Mouse (Mus musculus) skeletal muscle tissue, adult 2 months (tissue): ENCODE measurements around the gene Il10rb.

Experiments
- DNase-seq: peaks from one replicate; pipeline ENCODE4 v3.0.0-alpha.2; 2012; ENCODE audit warnings: low read depth, low spot score

Il10rb gene

DNA sequence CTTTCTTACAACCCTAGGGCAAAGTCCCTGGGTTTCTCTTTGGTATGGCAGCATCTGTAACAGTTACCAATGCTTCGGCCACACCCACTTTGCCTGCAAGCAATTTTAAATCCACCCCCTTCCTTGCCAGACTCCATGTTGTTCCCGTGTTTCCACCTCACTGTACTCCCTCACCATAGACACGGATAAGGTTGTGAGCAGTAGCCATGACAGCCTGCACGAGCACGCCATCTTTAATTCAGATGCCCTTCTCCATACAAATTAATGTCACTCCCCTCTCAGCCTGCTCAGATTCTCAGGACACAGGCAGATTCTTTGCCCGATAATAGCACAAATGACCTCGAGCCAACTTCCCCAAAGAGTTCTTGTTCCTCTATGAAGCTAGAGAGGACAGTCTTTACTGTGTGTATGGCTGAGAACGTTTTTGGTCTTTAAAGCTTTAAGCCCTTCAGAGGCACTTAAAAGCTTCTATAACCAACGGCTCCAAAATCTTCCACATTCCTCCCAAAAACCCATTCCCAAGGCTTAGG lies 23.6 kb upstream of the Il10rb start:
- DNase-seq: no peak

DNA sequence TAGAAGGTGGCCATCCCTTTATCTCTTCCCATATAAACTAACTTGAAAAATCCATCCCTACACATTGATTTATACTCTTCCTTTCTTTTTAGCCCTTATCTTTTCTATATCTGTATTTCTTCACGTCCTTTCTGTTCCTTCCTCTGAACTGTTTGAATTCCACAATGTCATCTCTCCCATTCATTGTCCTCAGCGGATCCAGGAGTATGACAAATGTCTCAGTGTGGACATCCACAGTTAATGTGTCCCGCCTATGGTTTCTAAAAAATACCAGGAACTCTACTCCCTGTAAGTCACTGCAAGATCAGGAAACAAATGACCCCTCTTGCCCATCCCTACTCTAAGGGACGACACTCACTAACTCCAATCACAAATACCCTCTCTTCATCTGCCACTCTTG lies 21.7 kb upstream of the Il10rb start:
- DNase-seq: no peak

DNA sequence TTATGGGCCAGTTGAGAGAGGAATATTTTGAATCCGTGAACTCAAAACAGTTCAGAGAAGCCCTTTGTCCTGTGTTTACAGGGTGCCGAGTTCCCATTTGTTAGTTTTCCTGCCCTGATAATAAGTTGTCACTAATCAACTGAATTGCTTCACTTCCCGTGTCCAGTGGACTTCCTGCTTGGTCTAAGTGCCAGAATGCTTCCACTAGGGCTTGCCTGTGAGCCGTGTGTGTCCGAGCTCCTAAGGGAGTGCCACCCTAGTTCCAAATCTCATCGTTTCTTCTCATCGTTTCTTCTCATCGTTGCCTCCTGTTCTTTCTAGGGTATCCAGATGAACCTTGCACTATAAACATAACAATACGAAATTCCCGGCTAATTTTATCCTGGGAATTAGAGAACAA lies 20.3 kb upstream of the Il10rb start:
- no peak for DNase-seq

DNA sequence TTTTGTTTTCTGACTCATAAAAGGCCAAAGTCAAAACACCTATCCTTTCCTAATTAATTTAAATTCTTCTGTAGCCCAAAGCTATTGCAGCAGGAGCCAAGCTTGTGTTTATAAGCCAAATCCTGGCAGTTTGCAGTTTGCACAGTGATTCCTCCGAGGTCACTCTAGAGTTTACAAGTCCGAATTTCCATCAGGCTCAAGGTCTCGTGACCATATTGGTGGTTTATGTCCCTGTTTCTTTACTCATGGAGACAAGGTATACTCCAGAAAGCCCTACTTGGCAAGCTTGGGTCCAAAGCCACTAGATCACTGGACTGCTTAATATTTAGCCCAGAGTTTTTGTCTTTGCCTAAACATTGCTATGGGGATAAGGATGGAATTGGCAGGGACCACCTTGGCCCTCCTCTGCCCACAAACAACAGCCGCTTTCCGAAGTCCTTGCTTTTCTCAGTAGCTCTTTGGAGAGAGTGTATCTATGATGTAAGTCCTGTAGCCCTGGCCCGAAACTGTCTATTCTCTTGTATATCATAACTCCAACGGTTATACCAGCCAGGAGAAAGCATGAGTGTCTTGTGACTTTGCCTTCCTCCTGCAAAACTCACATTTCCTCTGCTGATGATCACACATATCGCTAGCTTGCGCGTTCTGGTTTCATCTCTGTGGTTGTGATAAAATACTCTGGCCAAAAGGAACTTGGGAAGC lies 19.4 kb upstream of the Il10rb start:
- no peak for DNase-seq

DNA sequence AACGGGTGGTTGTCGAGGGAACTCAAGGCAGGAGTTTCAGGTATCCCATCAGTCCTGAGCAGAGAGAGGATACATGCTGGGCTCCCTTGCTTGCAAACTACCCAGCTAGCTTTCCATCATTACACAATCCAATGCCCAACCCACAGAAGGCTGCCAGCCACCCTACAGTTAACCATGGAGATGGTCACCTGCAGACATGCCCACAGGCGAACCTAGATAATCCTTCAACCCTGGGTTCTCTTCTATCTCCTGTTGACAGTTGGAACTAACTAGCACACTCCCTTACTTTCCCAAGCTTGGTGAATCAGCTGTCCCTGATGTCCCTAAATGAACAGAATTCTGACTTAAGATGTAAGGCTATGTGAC lies 18.9 kb upstream of the Il10rb start:
- DNase-seq: no peak

DNA sequence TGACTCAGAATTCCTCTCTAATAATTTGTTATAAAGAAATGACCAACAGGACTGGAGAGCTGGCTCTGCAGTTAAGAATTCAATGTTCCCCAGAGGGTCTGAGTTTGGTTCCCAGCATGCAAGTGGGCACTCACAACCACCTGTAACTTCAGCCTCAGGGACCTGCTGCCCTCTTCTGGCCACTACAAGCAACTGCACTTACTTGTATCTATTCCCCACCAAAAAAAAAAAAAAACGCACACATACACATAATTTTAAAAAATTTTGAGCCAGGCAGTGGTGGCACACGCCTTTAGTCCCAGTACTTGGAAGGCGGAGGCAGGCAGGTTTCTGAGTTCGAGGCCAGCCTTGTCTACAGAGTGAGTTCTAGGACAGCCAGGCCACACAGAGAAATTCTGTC lies 15.9 kb upstream of the Il10rb start:
- no peak for DNase-seq

DNA sequence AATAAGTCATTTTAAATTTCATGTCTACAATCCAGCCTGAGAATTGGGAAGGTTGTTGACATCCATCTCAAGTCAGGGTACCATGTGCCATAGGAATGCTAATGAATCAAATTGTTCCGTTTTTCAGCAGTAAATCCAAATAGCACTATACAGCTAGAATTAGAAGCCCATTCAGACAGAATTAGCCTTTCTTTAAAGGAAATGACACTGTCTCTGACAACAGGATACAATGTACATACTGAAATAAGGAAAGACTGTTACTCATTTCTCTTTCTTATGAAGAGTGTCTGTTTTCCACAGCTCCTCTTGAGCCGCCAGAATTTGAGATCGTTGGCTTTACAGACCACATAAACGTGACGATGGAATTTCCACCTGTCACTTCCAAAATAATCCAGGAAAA lies 14.5 kb upstream of the Il10rb start, which contains the start of gene Gm21970:
TSS of gene Gm21970 (plus strand) at position 301 of the 400 bp plus-strand sequence.
- DNase-seq: no peak

DNA sequence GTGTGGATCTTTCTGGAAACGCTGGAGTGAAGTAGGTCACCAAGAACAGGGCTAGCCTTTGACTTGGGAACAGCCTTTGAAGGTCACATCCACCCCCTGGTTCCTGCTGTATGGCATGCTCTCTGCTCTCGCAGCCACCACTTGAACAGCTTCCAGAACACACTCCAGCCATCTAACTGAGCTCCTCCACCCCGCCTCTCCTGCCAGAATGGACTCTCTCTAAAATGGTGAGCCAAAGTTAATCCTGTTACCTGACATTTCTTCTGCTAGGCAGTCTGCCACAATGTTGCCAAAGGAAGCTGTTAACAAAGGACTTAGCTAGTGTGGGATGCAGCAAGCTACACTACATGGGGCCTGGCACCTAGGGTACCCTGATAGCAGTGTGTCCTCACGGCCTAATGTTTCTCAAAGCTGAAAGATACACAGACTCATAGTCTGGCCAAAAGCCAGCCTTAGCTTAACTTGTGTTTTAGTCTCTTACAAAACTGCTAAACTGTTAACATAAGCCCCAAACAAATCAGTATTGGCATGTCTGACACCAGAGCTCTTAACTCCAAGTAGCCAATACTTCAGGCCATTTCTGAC lies 11.0 kb upstream of the Il10rb start:
- no peak for DNase-seq

DNA sequence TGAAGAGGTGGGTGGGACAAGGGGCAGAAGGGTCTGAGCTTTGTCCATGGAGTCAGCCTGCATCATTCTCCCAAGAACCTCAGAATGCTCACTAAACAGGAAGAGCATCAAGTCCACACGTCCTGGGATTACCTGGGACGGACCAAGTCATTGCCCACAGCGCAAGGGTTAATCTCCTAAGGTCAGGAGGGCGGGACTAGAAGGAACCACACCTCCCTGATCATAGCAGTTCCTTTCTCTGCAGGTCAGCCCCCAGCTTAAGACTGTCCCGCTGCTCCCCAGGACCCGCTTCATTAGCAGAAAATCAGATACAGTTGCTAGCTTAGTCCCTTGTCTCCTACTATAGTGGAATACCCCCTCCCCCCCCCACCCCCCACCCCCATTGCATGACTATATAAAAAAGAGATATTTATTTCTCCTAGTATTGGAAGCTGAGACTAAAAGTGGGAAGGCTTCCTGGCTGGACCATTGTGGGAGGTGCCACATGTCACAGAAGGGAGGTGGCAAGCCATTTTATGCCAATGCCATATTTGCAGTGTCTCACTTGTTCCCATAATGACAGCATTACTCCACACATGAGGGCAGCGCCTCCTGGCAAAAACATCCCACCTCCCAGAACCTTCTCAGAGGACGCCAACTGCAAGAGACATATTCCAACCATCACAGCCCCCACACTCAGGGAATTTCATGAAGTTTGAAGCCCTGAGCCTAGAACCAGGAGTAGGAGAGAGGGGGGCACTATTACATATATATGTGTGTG lies 10.2 kb upstream of the Il10rb start:
- DNase-seq: no peak

DNA sequence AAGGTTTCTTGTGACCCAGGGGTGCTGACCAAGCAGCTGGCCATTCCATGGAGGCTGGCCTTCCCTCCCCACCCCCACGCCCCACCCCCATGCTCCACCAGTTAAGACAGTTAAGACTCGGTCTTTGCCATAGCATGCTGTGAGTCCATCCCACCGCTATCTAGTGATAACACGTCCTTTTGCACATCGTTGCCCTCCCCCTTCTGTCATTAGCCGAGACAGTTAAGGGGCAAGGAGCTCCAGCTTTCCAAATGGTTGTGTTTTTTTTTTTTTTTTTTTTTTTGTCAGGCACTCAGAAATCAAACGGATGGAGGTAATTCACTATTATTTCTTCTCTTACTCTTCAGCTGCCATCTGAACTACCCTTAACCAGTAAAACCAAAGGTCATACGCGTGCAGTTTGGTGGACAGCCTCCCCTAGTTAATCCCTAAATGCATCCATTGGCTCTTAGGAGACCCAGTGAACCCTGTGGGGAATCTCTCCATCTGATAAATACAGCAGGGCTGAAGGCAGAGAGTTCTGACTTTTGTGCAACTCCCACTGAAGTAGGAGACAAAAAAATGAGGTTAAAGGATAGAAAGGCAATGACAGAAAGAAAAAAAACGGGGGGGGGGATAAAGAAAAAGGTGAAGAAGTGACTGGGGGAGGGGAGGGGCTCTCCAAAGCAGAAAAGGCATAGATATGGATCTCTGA lies 9.0 kb upstream of the Il10rb start:
- no peak for DNase-seq

DNA sequence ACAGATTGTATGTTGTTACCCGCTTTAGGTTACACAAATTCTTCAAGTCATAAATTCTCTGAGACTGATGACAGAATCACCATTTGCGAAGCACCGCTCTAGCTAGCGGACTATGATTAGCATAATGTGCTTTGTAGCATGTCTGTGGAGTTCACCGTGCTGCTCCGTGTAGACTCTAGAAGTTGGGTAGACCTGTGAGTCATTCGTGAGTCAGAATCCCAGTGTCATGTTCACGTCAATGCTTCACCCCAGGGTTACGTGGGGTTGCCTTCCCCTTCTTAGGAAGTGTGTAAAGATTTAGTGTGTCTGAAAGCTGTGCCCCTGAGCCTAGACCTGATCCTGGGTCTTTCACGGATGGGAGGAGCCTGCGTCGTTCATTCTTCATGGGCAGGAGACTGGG lies 7.9 kb upstream of the Il10rb start:
- no peak for DNase-seq

DNA sequence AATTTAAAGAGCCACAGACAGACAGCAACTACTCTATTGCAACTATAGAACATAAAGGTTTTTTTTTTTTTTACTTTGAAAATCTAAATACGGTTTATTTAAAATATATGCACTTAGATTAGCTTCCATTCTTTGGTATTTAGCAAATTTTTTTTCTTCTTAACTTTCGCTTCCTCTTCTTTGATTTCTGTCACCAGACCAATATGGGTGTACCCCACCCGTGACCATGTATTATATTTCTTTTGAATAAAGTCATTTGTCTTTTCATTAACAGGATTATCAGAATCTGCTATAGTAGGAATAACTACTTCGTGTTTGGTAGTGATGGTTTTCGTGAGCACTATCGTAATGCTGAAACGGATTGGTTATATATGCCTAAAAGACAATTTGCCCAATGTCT lies 7.0 kb upstream of the Il10rb start:
- DNase-seq: no peak

DNA sequence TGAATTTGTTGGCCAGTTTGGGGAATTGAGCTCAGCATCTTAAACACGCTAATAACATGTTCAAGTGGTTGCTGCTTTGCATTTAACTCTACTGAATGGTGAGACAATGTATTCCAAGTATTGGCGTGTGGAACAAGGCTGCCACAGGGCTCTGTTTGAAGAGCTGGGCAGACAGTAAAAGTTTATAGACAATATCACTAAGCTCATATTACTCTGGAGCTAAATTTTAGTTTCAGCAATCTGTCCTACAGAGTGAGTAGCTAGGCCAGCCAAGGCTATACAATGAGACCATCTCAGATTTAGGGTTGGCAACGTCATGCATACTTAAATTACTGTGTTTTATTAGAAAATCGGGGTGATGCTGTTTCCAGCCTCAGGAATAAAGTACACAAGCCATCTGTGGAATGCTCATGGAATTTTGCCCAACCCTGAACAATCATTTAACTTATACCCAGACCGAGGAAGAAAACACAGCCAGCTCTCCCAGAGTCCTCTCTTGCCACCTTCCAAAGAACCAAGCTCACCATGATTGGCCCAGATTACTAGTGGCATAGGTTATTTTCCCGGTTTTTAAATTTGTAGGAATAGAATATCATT lies 4.3 kb upstream of the Il10rb start:
- DNase-seq: no peak

DNA sequence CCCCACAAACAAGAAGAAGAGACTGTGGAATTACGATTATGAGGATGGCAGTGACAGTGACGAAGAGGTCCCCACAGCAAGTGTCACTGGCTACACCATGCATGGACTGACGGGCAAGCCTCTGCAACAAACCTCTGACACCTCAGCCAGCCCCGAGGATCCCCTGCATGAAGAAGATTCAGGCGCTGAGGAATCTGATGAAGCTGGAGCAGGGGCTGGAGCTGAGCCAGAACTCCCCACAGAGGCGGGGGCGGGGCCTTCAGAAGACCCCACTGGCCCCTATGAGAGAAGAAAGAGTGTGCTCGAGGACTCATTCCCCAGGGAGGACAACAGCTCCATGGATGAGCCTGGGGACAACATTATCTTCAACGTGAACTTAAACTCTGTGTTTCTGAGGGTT lies 2.2 kb upstream of the Il10rb start:
- no peak for DNase-seq

DNA sequence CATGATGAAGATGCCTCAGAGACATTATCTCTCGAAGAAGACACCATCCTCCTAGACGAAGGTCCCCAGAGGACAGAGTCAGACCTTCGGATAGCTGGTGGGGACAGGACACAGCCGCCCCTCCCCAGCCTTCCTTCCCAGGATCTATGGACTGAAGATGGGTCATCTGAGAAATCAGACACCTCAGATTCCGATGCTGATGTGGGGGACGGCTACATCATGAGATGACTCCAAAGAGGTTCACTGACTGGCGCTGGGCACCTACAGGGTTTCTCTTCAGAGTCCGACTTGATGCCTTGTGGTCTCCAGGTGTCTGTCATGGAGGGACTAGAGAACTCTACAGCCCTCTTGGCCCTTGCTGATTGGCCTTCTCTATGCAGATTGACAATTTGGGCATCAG lies 1.8 kb upstream of the Il10rb start:
- no peak for DNase-seq

DNA sequence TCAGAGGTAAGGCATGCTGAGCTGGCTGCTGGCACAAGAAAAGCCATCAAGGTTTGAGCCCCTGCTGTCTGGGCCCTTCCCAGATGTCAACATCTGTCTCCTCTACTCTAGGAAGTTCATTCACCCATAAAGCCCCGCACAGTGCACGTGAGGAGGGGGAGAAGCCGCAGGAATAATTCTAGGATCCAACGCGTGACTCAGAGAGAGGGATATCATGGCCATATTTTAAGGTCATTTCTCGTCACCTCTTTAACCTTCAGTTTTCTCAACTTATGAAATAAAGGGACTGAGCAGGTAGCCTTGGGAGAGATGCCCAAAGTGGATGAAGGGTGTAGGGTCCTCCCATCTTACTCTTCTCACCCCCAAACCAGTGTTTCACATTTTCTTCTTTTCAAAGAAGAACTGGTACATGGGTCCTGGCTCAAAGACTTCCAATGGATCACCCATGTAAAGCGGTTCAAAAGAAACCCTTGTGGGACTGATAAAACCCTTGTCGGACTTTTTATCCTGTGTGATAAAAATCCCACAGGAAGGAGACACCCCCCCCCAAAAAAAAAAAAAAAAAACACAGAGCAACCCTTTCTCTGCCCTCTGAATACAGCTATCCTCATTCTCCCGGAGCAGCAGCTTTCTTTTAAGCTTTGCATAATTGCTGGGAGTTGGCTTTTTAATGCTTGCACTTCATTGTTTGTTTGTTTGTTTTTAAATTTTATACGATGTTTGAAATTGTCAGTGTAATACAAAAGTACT lies 961 bp upstream of the Il10rb start:
- no peak for DNase-seq

DNA sequence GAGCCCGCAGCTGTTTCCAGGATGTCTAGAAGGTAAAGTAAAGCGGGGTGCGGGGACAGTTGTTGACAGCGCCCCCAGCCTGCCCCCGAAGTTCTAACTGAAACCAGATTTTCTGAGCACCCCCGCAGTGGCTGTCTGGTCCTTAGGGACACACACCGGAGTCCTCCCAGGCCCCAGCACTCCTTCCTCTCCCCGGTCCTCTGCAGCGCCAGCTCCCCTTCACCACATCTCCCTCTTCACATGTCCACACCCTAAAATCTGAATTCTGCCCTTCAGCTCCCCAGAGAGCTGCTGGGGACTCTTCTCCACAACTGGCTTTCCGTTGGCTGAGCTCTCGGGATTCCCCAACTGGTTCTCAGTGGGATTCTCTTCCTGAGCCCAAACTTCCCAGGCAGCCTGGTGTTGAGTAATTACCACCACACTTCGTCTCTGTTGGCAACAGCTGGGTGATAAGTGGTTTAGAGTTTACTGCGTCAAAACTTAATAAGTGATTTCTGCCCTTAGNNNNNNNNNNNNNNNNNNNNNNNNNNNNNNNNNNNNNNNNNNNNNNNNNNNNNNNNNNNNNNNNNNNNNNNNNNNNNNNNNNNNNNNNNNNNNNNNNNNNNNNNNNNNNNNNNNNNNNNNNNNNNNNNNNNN lies 739 bp downstream of the Il10rb start:
- peak; percentile 23 for DNase-seq

DNA sequence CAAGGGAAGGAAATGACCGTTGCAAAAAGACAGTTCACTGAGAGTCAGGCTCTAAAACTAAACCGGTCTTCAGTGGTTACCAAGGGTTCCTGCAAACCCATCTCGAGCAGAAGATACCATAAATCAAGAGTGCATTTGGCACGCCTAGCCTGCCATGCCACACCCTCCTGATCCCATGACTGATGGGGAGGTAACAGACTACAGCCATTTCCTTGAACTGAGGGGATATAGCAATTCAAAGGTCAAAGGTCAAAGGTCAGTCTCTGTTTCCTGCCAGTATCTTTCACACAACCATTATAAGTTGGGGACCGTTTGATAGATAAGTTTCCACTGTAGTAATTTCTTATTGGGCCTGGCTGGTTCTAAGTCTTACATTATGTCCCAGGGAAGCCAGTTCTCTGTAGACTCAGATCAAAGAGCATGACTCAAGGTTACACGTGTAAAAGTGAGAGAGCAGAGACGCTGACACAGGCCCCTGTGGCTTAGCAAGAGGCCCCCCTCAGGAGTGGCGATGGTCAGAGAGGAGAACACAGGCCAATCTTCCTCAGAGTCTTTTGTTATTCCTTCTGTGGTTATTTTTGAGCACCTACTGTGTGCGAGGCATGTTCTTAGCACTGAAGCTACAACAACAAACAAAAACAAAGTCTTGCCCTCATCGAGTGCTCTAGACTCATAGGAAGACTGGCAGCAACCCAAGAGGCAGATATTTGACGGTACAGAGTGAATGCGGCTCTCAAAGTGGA lies 7.3 kb downstream of the Il10rb start:
- no peak for DNase-seq

DNA sequence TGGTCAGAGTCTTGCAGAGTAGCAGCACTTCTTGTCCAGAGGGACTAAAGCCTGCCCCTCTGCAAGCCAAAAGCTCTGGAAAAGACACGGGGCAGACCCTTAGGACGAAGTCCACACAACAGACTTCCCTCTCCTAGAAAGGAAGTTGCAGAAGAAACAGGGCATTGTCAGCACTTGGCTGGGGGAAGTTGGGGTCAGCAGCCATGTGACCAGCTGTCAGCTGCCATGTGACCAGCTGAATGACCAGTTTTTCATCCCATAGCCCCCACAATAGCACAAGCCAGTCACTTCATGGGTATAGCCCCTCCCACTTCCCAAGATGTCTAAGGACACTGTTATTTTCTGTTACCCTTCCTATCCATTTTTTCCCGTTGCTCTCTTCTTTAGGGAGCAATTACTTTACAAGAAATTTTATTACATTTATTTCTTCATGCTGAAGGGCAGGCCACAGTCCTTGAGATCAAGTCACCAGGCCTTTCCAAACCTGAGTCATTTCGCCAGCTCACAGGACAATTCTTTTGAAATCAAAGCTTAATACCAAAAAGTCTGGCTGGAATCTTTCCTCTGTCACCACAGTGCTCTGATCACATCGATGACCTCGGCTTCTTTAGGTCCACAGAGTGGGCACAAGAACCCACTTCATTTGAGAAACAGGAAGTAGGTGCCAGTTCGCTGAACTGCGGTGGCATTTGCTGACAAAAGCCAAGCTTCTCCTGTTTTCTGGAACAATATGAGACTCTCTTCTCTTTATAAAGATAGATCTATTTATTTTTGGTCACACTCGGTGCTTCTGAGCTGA lies 9.6 kb downstream of the Il10rb start:
- DNase-seq: peak; percentile 28
